Mouse (Mus musculus) limb, embryonic 10.5 days (tissue): ENCODE data around the gene Gpm6a. TPM values are rescaled to one million over a fixed set of nuclear protein-coding genes. Genes with fewer than 3 reads are reported as not detected.
"Not testable (repeated sequence)": the region's sequence is repeated elsewhere in the genome, so short reads cannot be mapped to it uniquely, and the experiment has no call there.

Experiments used
- DNase-seq: peaks from one replicate; pipeline ENCODE4 v3.0.0-alpha.2; 2017; ENCODE audit warnings: low spot score
- H3K27ac ChIP-seq: fragments of 300-500 bp; sonication (generic); 2 replicates; pipeline ENCODE4 v1.5.1; 2016; ENCODE audit warnings: mild to moderate bottlenecking
- H3K27me3 ChIP-seq: fragments of 300-500 bp; sonication (generic); 2 replicates; pipeline ENCODE4 v1.6.1; 2016; ENCODE audit warnings: low read depth, mild to moderate bottlenecking; ENCODE audit not compliant: poor library complexity, severe bottlenecking
- H3K36me3 ChIP-seq: fragments of 300-500 bp; sonication (generic); 2 replicates; pipeline ENCODE4 v1.6.1; 2016; ENCODE audit warnings: mild to moderate bottlenecking, moderate library complexity
- H3K4me1 ChIP-seq: fragments of 300-500 bp; sonication (generic); 2 replicates; pipeline ENCODE4 v1.6.1; 2016
- H3K4me3 ChIP-seq: fragments of 300-500 bp; sonication (generic); 2 replicates; pipeline ENCODE4 v1.5.1; 2016; ENCODE audit warnings: mild to moderate bottlenecking, moderate library complexity
- H3K9me3 ChIP-seq: fragments of 300-500 bp; sonication (generic); replicated peaks from 2 replicates; pipeline ENCODE4 v1.6.1; 2016; ENCODE audit warnings: mild to moderate bottlenecking
- WGBS: fragments of 180-500 bp; shearing (Covaris S2); methylation state at CpG from one replicate; pipeline ENCODE4 v1.1.7; 2016; 5-methylcytosine and 5-hydroxymethylcytosine counted together
- polyA plus RNA-seq: library from polyadenylated mRNA; unstranded; fragments of >200 nt; fragmentation: Nextera tagmentation; extraction: Ambion mirVana; gene quantifications from 2 replicates; pipeline ENCODE4 v1.2.1, GENCODE M21; 2016

Gpm6a gene
- polyA plus RNA-seq, 1 experiment from 2014 or later: 2.2 TPM

GRCm38 (mm10) chr8:55026661-55027000 is 72.0 kb downstream of the Gpm6a start:
- Histone ChIP-seq H3K27me3 (no peaks in the 10 kb centered on the region), H3K4me1 (no peaks in the 10 kb centered on the region), H3K4me3 (no peak overlapping the region), H3K9me3 (no peaks in the 10 kb centered on the region), H3K27ac (no peak overlapping the region), H3K36me3 (no peaks in the 10 kb centered on the region)
- DNase-seq: no peak
- 84% methylated on average over 2 of the region's 2 CpGs for WGBS

- Histone ChIP-seq H3K36me3 (no peaks in the 10 kb centered on the region), H3K27ac (no peak overlapping the region), H3K4me1 (no peaks in the 10 kb centered on the region), H3K4me3 (no peak overlapping the region), H3K27me3 (no peaks in the 10 kb centered on the region), H3K9me3 (no peaks in the 10 kb centered on the region)
- DNase-seq: no peak
- 99% methylated on average over 2 of the region's 2 CpGs for WGBS
These were observed 73.7 kb downstream of the Gpm6a start for GRCm38 (mm10) chr8:55028371-55028770.

- H3K27ac ChIP-seq: no peak overlapping the region
- no peaks in the 10 kb centered on the region for H3K36me3 ChIP-seq
- no peak for DNase-seq
- H3K4me3 ChIP-seq: no peak overlapping the region
- no peaks in the 10 kb centered on the region for H3K27me3 ChIP-seq
- no peaks in the 10 kb centered on the region for H3K4me1 ChIP-seq
- H3K9me3 ChIP-seq: no peaks in the 10 kb centered on the region
These were observed 76.5 kb downstream of the Gpm6a start for GRCm38 (mm10) chr8:55031099-55031498.

GRCm38 (mm10) chr8:55034309-55034708 is 79.7 kb downstream of the Gpm6a start:
- Histone ChIP-seq H3K9me3 (no peaks in the 10 kb centered on the region), H3K36me3 (no peaks in the 10 kb centered on the region), H3K27me3 (no peaks in the 10 kb centered on the region), H3K27ac (no peak overlapping the region), H3K4me3 (no peak overlapping the region), H3K4me1 (no peaks in the 10 kb centered on the region)
- no peak for DNase-seq
- WGBS: 13% methylated on average over 1 of the region's 1 CpGs

- no peak for DNase-seq
- Histone ChIP-seq H3K4me1 (no peaks in the 10 kb centered on the region), H3K9me3 (no peaks in the 10 kb centered on the region), H3K36me3 (no peaks in the 10 kb centered on the region), H3K27ac (no peak overlapping the region), H3K27me3 (no peaks in the 10 kb centered on the region), H3K4me3 (no peak overlapping the region)
These were observed 80.8 kb downstream of the Gpm6a start for GRCm38 (mm10) chr8:55035416-55035815.

- H3K27me3 ChIP-seq: no peaks in the 10 kb centered on the region
- 78% methylated on average over 1 of the region's 1 CpGs for WGBS
- H3K4me3 ChIP-seq: no peak overlapping the region
- no peaks in the 10 kb centered on the region for H3K9me3 ChIP-seq
- H3K36me3 ChIP-seq: no peaks in the 10 kb centered on the region
- H3K4me1 ChIP-seq: no peaks in the 10 kb centered on the region
- no peak overlapping the region for H3K27ac ChIP-seq
- DNase-seq: no peak
These were observed 88.3 kb downstream of the Gpm6a start for GRCm38 (mm10) chr8:55042955-55043354.

GRCm38 (mm10) chr8:55048396-55048795 is 93.8 kb downstream of the Gpm6a start:
- H3K9me3 ChIP-seq: no peaks in the 10 kb centered on the region
- no peak overlapping the region for H3K27ac ChIP-seq
- DNase-seq: no peak
- no peaks in the 10 kb centered on the region for H3K4me1 ChIP-seq
- no peaks in the 10 kb centered on the region for H3K27me3 ChIP-seq
- WGBS: 91% methylated on average over 3 of the region's 3 CpGs
- H3K36me3 ChIP-seq: no peaks in the 10 kb centered on the region
- H3K4me3 ChIP-seq: no peak overlapping the region

GRCm38 (mm10) chr8:55049979-55050378 is 95.3 kb downstream of the Gpm6a start:
- no peak for DNase-seq
- Histone ChIP-seq H3K36me3 (no peaks in the 10 kb centered on the region), H3K27ac (no peak overlapping the region), H3K27me3 (no peaks in the 10 kb centered on the region), H3K4me3 (no peak overlapping the region), H3K9me3 (no peaks in the 10 kb centered on the region), H3K4me1 (no peaks in the 10 kb centered on the region)
- 83% methylated on average over 4 of the region's 4 CpGs for WGBS

GRCm38 (mm10) chr8:55068811-55069210 is 114.2 kb downstream of the Gpm6a start:
- H3K9me3 ChIP-seq, H3K27ac ChIP-seq, H3K4me1 ChIP-seq, H3K27me3 ChIP-seq, H3K4me3 ChIP-seq, H3K36me3 ChIP-seq, DNase-seq: not testable (repeated sequence)
- WGBS: 95% methylated on average over 2 of the region's 2 CpGs

GRCm38 (mm10) chr8:55073481-55073880 is 118.8 kb downstream of the Gpm6a start:
- Histone ChIP-seq H3K4me1 (no peaks in the 10 kb centered on the region), H3K9me3 (no peaks in the 10 kb centered on the region), H3K36me3 (no peaks in the 10 kb centered on the region), H3K27ac (no peak overlapping the region), H3K4me3 (no peak overlapping the region), H3K27me3 (no peaks in the 10 kb centered on the region)
- no peak for DNase-seq
- 93% methylated on average over 10 of the region's 10 CpGs for WGBS

- no peaks in the 10 kb centered on the region for H3K27me3 ChIP-seq
- H3K9me3 ChIP-seq: no peaks in the 10 kb centered on the region
- no peaks in the 10 kb centered on the region for H3K4me1 ChIP-seq
- no peak overlapping the region for H3K4me3 ChIP-seq
- H3K27ac ChIP-seq: no peak overlapping the region
- H3K36me3 ChIP-seq: no peaks in the 10 kb centered on the region
- no peak for DNase-seq
These were observed 147.6 kb downstream of the Gpm6a start for GRCm38 (mm10) chr8:55102195-55102594.

- no peak for DNase-seq
- Histone ChIP-seq H3K27ac (no peak overlapping the region), H3K9me3 (no peaks in the 10 kb centered on the region), H3K27me3 (no peaks in the 10 kb centered on the region), H3K4me1 (no peaks in the 10 kb centered on the region), H3K4me3 (no peak overlapping the region), H3K36me3 (no peaks in the 10 kb centered on the region)
- 79% methylated on average over 2 of the region's 2 CpGs for WGBS
These were observed 148.4 kb downstream of the Gpm6a start for GRCm38 (mm10) chr8:55103065-55103464.

- Histone ChIP-seq H3K36me3 (no peaks in the 10 kb centered on the region), H3K4me1 (no peaks in the 10 kb centered on the region), H3K9me3 (no peaks in the 10 kb centered on the region), H3K27ac (no peak overlapping the region), H3K4me3 (no peak overlapping the region), H3K27me3 (no peaks in the 10 kb centered on the region)
- 65% methylated on average over 3 of the region's 3 CpGs for WGBS
- DNase-seq: no peak
These were observed 149.3 kb downstream of the Gpm6a start for GRCm38 (mm10) chr8:55103891-55104481.
